Mouse (Mus musculus): Measurements from ENCODE around the gene Tpd52l1. TPM values are rescaled to one million over a fixed set of nuclear protein-coding genes. Genes with fewer than 3 reads are reported as not detected.

Gene Tpd52l1
- polyA plus RNA-seq (2012; rRNA removed) = 30.9 and 36.2 TPM in 2 replicates

GRCm38 (mm10) chr10:31445291-31446124 lies at the start of gene Tpd52l1:
TSS of gene Tpd52l1 (minus strand) at chr10:31445958.

DNA sequence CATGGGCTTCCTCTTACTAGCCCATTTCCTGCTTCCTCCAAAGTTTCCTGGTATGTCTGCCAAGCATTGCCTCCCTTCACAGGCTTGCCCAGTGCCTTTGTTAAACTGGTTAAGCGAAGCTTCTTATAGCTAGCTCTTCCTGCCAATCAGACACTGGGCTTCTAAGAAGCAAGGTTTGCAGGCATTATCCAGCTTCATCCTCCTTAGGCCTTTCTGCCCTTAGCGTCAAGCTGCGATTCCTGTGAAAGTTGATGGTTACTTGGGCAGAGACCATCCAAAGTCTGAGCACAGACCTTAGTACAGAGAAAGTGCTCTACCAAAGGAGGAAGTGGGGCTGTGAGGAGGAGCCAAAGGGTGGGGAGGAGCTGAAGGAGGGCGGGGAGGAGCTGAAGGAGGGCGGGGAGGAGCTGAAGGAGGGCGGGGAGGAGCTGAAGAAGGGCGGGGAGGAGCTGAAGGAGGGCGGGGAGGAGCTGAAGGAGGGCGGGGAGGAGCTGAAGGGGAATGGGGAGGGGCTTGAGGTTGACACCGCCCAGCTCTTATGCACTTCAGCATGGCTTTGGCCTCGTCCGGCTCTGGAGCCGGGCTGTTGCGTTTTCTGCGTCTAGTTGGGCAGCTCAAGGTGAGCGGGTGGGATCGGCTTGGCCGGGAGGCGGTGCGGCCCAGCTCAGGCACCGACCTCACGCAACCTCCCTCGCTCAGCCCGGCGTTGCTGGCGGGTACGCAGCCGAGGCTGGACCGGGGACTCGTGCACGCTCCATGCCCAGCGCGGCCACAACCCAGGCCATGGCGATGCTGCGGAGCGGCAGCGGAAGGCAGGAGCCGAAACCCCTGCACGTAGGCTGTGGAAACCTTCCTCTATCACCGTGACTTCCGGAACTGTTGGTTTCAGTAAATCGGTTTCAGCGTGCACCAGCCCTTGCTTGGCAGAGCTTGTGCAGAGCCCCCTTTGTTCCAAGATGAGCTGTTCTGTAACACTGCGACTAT lies 132.6 kb downstream of the Tpd52l1 start, which contains the start of gene Hddc2:
TSS of gene Hddc2 (plus strand) at position 519 of the 984 bp plus-strand sequence.

Other genes with a start within 250 kb of the Tpd52l1 start
- gene Hddc2, start 132.6 kb downstream of the Tpd52l1 start, polyA plus RNA-seq (2012; rRNA removed) = 35.8 and 36.9 TPM in 2 replicates
- 5.1 and 5.3 TPM in 2 replicates for gene Rnf217, start 163.2 kb upstream of the Tpd52l1 start, polyA plus RNA-seq (2012; rRNA removed)